ENCODE assay signal across 15 mouse cellular contexts in genomic region chr10:90771046-90771445, GRCm38 (mm10).
A peak's percentile ranks its signal among the peaks of the same experiment; 100 is the strongest.
DNase-seq lines count a peak whose midpoint lies in the region; ATAC-seq lines count a peak whose summit lies in the region.
"Had no signal": no experiment of that assay in that cellular context is flagged by ENCODE, and none has a peak within 500 bp of the region (broad histone marks: within the 10 kb centered on the region; RNA-seq: fewer than 3 reads in every experiment).

No protein-coding gene starts in this region.

- H3K9ac ChIP-seq in neural tube, embryonic 11.5 days (ENCODE audit: low read length) = no peak overlapping the region
- H3K9ac ChIP-seq in forebrain, embryonic 16.5 days (replicated peaks; ENCODE audit: low read depth, low read length) = no peak overlapping the region
- H3K9ac ChIP-seq in midbrain, embryonic 12.5 days (replicated peaks) = no peak overlapping the region
- H3K9ac ChIP-seq: limb, embryonic 12.5 days; liver, embryonic 15.5 days had no signal

- H3K9me3 ChIP-seq in neural tube, embryonic 11.5 days (ENCODE audit: control insufficient read depth, low read length) = no peaks in the 10 kb centered on the region
- H3K9me3 ChIP-seq in forebrain, embryonic 16.5 days (ENCODE audit: control insufficient read depth, low read length) = no peaks in the 10 kb centered on the region
- H3K9me3 ChIP-seq in midbrain, embryonic 12.5 days = no peaks in the 10 kb centered on the region
- H3K9me3 ChIP-seq: limb, embryonic 12.5 days; liver, embryonic 15.5 days had no signal

- ATAC-seq in neural tube, embryonic 11.5 days (ENCODE audit: insufficient read depth, low FRiP score, low TSS enrichment) = no peak
- ATAC-seq in forebrain, embryonic 16.5 days = peak; percentile 75
- no peak for ATAC-seq in midbrain, embryonic 12.5 days (ENCODE audit: low FRiP score, low read depth)

- no peaks in the 10 kb centered on the region for H3K36me3 ChIP-seq in neural tube, embryonic 11.5 days (ENCODE audit: control insufficient read depth, insufficient read depth, low read length)
- no peaks in the 10 kb centered on the region for H3K36me3 ChIP-seq in forebrain, embryonic 16.5 days (ENCODE audit: control insufficient read depth, insufficient read depth)
- no peaks in the 10 kb centered on the region for H3K36me3 ChIP-seq in midbrain, embryonic 12.5 days
- H3K36me3 ChIP-seq: G1E; limb, embryonic 12.5 days; liver, embryonic 15.5 days had no signal

- H3K27me3 ChIP-seq in neural tube, embryonic 11.5 days (ENCODE audit: control insufficient read depth, insufficient read depth, low read length) = no peaks in the 10 kb centered on the region
- no peaks in the 10 kb centered on the region for H3K27me3 ChIP-seq in forebrain, embryonic 16.5 days (replicated peaks; ENCODE audit: control insufficient read depth, insufficient read depth, low read length)
- no peaks in the 10 kb centered on the region for H3K27me3 ChIP-seq in midbrain, embryonic 12.5 days

- no peak overlapping the region for H3K27ac ChIP-seq in neural tube, embryonic 11.5 days (ENCODE audit: low read depth, low read length)
- no peak overlapping the region for H3K27ac ChIP-seq in forebrain, embryonic 16.5 days (ENCODE audit: low read length)
- no peak overlapping the region for H3K27ac ChIP-seq in midbrain, embryonic 12.5 days (replicated peaks)
- H3K27ac ChIP-seq: limb, embryonic 12.5 days; liver, embryonic 15.5 days had no signal

- WGBS in neural tube, embryonic 11.5 days = 51% methylated on average over 7 of the region's 7 CpGs
- WGBS in forebrain, embryonic 16.5 days = 41% methylated on average over 7 of the region's 7 CpGs
- WGBS in midbrain, embryonic 12.5 days = 41% methylated on average over 7 of the region's 7 CpGs

- no peak overlapping the region for H3K4me3 ChIP-seq in neural tube, embryonic 11.5 days (ENCODE audit: low read depth, low read length)
- no peak overlapping the region for H3K4me3 ChIP-seq in forebrain, embryonic 16.5 days (replicated peaks; ENCODE audit: low read length)
- H3K4me3 ChIP-seq in midbrain, embryonic 12.5 days = no peak overlapping the region
- H3K4me3 ChIP-seq: limb, embryonic 12.5 days; liver, embryonic 15.5 days had no signal

- H3K4me2 ChIP-seq in neural tube, embryonic 11.5 days (ENCODE audit: low read depth) = peak overlapping the region; percentile 3; the same call in 1 of the 2 replicates
- H3K4me2 ChIP-seq in forebrain, embryonic 16.5 days (ENCODE audit: low read length) = peak overlapping the region; percentile 33
- peak overlapping the region; percentile 29 for H3K4me2 ChIP-seq in midbrain, embryonic 12.5 days (replicated peaks)
- H3K4me2 ChIP-seq: heart, embryonic 11.5 days; limb, embryonic 12.5 days; liver, embryonic 15.5 days had no signal

- DNase-seq in neural tube, embryonic 11.5 days (ENCODE audit: low spot score) = no peak
- no peak for DNase-seq in neural tube, embryonic 10.5 days (ENCODE audit: extremely low spot score, low spot score)
- no peak for DNase-seq in right cerebral cortex, postnatal 25 days
- DNase-seq in kidney, postnatal 14 days = no peak
- no peak for DNase-seq in left cerebral cortex, adult 11 months (ENCODE audit: low spot score)
- DNase-seq in embryo, embryonic 10 days (ENCODE audit: low spot score) = no peak
- DNase-seq: adrenal gland, adult 8-10 months; cerebellum, adult 8-10 months; kidney, adult 2 months had no signal

- H3K4me1 ChIP-seq in neural tube, embryonic 11.5 days (ENCODE audit: control insufficient read depth, insufficient read depth, low read length) = no peaks in the 10 kb centered on the region
- H3K4me1 ChIP-seq in forebrain, embryonic 16.5 days (replicated peaks; ENCODE audit: control insufficient read depth, insufficient read depth, low read length) = peaks cover 15% of the 10 kb centered on the region
- H3K4me1 ChIP-seq in midbrain, embryonic 12.5 days = peaks cover 17% of the 10 kb centered on the region
- H3K4me1 ChIP-seq: liver, embryonic 15.5 days had no signal
